Mouse (Mus musculus): ENCODE data around the gene A630095N17Rik.
A peak's percentile ranks its signal among the peaks of the same experiment; 100 is the strongest.

The A630095N17Rik gene

DNA sequence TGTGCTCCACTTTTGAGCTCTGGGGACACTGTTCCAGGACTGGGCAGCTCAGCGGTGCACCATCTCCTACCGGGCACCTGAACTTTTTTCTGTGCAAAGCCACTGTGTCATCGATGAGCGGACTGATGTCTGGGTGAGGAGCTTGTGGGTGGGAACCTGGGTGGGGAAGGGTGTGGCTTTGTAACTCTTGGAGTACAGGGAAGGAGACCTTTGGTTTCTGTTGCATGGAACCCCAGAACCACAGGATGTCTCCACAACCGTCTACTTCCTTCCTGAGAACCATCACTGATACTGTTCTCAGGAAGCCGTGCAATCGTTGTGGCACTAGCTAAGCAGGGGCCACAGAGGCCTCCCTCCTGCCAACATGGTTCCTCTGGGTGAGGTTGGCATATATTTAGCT is 18.8 kb downstream of the A630095N17Rik start:
- no peak for DNase-seq (ENCODE audit: low spot score)

DNA sequence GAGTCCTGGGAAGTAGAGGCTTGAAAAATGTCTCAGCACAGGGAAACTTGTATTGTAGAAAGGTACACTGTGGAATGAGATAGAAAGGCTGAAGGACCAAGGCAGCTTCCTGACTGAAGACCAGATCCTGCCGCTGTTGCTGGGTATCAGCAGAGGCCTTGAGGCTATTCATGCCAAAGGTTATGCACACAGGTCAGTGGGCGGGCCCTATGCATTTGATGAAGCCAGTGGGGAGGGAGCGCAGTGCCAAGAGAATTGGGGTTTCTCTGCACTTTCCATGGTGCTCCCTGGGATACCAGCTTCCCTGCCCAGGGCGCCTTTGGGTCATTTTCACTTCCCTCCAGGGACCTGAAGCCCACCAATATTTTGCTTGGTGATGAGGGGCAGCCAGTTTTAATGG is 19.4 kb downstream of the A630095N17Rik start:
- DNase-seq (ENCODE audit: low spot score): no peak

DNA sequence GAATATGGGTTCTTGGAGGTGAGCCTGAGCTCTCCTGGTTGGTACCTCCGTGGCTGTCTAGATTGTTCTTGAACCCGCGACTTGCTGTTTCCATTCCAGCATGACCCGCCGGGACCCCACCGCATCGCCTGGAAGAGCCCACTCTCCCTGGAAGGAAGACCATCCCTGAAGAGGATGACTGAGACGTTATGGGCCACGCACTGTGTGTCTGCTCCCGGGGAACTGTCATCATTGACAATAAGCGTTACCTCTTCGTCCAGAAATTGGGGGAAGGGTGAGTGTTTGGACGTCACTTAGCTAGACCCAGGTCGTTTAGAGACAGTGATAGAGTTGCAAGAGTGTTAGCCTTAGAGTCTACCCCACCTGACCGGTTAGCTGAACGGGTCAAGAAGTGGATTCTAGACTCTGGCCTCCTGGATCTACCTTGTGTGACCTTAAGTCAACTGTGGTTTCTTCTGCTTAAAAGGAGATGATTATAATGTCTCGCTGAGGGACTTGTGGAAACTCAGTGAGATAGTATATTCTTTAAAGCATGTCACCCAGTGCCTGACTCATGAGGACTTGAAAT is 20.7 kb downstream of the A630095N17Rik start:
- DNase-seq (ENCODE audit: low spot score): no peak

DNA sequence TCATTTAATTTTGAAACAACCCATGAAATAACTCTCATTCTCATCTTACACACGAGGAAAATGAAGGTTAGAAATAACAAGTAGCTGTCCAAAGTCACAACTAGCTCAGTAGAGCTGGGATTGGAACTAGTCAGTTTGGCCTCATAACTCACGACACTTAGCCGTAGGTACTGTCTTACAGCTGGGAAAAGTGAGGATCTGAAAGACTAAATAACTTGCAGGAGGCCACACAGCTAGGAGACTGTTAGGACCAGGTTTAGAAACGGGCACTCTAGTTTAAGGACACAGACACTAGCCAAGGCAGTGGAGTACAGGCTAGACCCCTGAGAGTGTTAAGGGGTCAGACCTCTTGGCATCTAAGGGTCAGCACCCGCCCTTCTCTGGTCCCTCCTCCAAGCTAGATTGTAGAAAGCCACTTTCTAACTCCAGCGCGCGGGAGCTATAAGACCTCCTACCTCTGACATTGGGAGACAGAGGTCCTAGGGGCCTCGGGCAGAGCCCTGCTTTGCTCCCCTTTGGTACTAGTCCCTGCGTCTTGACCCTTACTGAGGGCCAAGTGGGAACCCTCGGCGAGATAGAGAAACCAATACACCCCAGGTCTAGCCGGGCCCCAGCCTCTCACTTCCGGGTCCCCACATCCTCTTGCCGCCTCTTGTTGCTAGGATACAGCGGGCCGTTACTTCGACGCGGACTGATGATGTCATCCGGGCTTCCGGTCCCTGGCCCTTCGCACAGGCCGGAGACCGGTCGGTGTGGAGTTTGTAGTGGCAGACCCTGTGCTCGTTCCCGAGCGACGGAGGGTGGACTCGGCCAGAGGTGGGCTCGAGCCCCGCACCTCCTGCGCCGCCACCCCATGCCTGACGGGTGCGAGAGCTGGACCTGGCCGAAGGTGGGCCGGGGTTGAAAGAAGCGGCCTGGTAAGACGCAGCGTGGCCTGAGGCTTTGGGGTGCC is 21.5 kb downstream of the A630095N17Rik start, which contains the start of the genes Glb1l and Stk16:
Gene Glb1l (minus strand): TSS at position 678 of the 952 bp plus-strand sequence.
Gene Stk16 (plus strand): TSS at position 703 of the 952 bp plus-strand sequence.
- peak; percentile 98 for DNase-seq (ENCODE audit: low spot score)

DNA sequence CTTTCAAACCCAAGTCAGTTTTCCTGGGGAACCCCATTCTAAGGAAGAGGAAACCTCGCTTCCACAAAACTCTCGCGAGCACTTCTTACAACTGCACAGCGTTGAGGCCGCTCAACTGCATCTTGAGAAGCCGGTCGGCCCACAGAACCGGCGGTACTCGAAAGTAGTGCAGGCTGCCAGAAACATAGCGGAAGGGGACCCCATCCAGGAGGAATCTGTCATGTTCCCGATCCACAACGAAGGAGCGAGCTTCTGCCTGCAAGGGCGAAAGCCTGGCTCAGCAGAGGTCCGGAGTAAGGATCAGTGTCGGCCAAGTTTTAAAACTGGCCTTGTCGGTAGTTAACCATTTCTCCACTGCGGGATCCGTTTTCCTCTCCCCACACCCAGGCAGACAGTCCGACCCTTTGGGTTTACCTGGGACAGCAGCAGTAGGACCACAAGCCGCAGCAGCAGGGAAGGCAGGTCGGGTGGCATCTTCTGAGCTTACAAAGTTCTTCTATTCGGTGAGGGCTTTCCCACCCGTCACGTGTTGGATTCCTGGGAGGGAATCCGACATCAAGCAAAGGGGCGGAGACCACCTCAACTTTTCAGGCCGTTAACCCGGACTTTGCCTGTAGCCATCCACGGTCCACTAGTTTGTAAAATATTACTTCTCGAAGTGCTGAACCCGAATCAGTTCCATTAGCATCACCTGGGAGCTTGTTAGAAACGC is 22.8 kb downstream of the A630095N17Rik start:
- DNase-seq (ENCODE audit: low spot score): no peak

DNA sequence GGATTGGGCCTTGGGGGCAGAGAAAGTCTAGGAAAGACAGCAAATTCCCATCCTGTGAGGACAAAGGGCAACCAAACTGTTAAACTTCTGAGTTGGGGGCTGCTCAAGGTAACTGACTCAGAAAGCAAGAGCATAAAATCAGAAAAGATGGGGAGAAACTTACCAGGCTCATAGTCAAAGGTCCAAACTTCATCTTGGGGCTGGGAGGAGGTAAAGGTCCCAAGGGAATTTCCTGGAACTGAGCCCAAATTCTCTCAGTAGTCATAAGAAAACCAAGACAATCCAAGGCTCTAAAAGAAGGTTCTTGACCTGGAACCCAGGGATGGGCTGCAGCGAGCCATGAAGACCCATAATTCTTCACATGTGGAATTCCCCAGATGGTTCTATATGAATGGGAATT is 30.7 kb downstream of the A630095N17Rik start:
- DNase-seq (ENCODE audit: low spot score): no peak

DNA sequence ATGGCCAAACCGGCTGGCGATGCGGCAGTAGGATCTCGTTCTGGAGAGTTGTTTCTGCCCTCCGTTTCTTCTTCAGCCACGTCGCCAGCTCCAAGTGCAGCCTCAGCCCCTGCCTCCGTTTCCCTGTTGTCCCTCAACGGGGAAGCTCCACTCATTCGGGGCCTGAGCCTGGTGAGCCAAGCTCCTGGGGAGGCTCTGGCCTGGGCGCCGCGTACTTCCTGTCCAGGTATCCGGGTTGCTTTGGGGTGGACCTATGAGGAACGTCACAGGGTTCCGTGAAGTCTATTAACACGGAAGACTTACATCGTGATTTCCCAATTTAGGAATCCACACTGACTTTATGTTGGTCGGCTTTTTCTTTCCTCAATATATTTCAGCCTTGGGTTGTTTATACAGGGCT is 39.5 kb downstream of the A630095N17Rik start:
- no peak for DNase-seq (ENCODE audit: low spot score)

DNA sequence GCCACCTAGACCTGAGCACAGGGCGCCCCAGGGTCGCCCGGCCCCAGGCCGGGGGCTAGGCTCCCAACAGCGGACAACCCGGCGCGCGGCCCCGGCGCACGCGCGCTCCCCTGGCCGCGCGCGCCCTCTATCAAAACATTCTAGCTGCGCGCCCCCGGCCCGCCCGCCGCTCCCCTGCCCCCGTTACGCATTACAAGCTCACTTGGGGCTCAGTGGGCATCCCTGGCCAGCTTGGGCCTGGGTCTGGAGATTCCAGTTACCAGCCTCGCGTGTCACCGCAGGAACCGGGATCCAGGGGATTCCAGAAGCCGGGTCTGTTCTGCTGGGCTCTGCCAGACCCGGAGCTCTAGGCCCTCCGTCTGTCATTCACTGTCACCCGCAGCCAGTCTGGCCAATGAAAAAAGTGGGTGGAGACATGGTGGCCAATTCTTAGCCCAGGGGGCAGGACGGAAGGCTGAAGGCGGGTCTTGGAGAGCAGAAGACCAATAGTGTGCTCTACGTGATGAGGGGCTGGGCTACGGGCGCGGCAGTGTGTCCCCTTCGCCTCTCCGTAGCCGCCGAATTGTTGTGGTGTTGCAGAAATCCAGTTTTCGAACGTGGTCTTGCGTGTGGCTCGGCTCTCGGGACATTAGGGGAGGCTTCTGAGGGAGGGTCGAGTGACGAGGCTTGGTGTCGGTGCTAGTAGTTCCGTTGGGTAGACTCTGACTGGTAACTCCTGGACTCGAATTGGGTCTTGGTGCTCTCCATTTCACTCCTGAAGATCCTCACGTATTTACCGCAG is 40.1 kb downstream of the A630095N17Rik start, which contains the start of the genes Ankzf1 and Atg9a:
Gene Ankzf1 (plus strand): TSS at position 530 of the 781 bp plus-strand sequence.
Gene Atg9a (minus strand): TSS at position 575 of the 781 bp plus-strand sequence.
- peak; percentile 97 for DNase-seq (ENCODE audit: low spot score)

DNA sequence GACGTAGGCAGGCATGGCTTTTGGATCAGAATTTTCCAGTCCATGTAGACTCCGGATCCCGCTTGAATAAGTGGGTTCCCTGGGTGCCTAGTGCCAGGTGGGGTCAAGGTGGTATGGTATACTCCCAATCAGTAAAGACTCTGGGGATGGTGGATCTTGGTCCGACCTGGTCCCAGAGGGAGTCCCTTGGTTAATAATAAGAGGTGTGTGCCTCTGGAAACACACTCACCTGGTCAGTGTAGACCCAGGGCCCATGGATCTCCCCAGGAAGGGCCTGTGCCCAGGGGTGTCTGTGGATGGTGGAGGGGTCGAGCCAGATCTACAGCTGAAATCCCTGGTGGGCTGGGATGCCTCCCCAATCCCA is 40.7 kb downstream of the A630095N17Rik start:
- DNase-seq (ENCODE audit: low spot score): no peak

DNA sequence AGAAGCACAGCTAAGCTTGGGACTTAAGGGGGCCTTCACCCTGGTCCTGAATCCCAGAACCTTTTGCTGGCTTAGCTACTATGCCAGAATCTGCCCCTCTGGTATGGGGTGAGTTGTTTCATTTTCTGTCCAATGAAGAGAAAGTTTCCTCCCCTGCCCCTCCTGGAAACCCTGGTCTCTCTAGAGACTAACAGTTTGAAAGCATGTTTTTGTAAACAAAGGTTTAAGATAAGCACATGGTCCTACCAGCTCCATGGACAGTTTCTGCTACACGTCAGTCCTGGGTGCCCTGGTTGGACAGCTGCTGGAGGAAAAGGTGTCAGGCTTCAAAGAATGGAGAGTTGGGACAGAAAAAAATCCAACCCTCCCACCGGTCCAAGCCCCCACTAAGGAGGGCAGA is 41.3 kb downstream of the A630095N17Rik start:
- DNase-seq (ENCODE audit: low spot score): no peak

DNA sequence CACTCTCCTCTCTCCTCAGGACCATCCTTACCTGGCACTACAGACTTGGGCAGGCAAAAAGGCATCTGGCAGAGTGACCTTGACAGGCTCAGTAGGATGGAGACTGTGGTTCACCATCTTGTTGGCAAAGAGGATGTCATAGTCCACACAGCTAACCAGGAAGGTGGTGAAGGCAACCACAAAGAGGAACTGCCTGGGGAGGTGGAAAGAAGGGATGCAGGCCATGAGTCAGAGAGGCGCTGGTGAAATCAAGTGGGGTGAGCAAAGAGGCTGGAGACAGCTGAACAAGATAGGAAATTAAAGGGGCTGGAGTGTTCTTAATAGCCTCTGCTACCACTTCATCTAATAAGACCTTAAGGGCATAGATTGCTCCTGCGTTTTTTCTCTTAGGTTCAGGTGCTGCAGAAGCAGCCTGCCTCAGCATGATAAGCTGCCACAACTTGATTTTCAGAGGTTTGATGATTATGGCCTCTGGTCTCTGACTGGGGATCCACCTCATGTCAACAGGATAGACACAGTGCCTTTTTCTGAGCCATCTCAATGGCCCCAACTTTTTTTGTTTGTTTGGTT is 43.9 kb downstream of the A630095N17Rik start:
- DNase-seq (ENCODE audit: low spot score): no peak

DNA sequence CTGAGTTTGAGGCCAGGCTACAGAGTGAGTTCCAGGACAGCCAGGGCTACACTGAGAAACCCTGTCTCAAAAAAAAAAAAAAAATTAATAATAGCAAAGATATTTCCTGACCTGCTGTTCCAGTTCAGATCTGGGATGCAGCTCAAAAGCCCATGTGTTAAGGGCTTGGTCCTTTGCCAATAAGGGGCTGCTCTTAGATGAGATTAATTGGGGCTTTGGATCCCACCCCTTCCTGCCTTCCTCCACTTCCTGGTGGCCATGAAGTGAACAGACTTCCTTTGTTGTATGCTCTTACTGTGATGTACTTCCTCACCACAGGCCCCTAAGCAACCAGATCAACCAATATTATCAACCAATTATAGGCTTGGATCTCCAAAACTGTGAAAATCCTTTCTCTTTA is 44.8 kb downstream of the A630095N17Rik start:
- no peak for DNase-seq (ENCODE audit: low spot score)

DNA sequence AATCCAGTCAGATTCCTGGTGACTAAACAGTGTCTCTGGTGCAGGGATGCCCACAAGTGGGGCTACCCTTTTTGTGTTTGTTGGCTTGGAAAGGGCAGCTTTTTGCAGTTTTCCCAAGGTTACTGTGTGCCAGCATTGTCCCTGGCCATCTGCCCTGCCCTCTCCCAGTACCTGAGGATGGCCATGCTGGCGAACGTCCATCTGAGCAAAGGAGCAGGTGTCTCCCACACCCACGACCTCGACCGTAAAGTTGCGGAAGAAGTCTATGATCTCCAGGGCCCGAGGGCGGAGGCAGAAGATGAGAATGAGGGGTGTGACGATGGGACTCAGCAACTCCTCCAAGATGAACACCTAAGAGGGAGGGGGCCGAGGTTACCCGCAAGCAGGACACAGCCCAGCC is 46.4 kb downstream of the A630095N17Rik start:
- no peak for DNase-seq (ENCODE audit: low spot score)

DNA sequence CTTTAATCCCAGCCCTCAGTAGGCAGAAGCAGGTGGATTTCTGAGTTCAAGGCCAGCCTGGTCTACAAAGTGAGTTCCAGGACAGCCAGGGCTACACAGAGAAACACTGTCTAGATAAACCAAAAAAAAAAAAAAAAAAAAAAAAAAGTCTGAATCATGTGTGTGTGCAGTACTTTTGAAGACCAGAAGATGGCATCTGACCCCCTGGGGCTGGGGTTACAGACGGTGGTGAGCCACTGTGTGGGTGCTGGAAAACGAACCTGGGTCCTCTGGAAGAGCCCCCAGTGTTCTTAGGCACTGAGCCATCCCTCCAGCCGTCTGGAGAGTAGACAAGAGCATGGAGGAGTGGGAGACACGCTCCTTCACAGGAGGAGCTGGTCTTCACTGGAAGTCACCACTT is 49.7 kb downstream of the A630095N17Rik start:
- DNase-seq (ENCODE audit: low spot score): no peak

DNA sequence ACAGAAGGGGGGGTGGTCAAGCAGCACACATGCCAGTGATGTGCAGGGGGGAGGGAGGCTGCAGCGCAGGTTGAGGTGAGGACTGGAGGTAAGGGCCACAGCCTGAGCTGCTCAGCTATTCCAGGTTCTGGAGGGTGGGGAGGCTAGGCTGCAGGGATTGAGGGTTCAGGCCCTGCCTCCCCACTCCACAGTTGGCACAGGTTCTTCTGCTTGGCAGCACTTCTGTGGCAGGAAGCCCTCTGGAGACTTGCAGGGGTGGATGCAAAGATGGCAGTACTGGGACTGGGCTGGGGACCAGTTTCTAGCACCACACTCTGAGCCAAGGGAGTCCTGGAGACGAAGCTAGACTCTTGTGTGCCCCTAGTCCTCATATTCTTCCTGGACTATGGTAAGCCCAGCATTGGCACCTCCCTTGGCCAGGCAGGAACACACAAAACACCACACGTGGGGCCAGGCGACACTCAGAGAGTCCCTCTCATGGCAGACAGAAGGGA is 50.5 kb downstream of the A630095N17Rik start:
- DNase-seq (ENCODE audit: low spot score): no peak

DNA sequence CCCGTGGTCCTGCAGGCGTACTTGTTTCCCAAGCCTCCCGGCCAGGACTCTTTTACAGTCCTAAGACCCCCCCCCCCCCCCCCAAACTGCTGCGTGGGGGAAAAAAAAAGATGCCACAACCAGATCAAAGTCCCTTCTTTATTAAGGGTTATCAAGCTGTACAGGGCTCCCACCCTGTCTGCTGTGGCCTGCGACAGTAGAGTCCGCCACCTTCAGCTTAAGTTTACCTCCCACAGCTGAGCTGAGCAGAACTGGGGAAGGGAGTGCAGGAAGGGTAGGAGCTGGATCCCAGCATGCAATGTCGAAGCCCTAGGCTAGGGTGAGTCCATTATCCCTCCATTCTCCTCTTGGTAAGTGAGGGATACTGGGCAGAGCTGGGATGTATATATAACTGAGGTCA is 51.2 kb downstream of the A630095N17Rik start:
- no peak for DNase-seq (ENCODE audit: low spot score)

DNA sequence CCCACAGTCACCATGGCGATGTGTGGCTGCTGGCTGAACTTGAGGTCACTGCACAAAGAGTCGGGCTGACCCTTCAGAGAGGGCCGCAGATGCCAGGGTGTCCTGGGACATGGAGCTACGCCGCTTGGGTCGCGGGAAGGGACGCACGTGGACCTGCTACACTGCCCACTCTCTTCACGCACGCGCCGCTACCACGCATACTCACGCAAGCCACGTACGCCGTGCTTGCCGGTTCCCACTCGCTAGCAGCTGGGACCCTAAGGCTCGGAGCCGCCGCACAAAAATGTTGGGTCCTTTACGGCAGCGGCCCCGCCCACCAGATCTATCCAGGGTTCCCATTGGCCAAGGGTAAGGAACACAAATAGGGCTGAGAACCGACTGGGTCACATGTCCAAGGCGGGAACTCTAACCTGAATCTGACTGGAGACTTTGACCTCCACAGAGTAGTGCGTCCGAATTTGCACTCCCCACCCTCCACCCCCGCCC is 51.8 kb downstream of the A630095N17Rik start, which contains the start of gene Abcb6:
Gene Abcb6 (minus strand): TSS at position 288 of the 486 bp plus-strand sequence.
- DNase-seq (ENCODE audit: low spot score): peak; percentile 93

DNA sequence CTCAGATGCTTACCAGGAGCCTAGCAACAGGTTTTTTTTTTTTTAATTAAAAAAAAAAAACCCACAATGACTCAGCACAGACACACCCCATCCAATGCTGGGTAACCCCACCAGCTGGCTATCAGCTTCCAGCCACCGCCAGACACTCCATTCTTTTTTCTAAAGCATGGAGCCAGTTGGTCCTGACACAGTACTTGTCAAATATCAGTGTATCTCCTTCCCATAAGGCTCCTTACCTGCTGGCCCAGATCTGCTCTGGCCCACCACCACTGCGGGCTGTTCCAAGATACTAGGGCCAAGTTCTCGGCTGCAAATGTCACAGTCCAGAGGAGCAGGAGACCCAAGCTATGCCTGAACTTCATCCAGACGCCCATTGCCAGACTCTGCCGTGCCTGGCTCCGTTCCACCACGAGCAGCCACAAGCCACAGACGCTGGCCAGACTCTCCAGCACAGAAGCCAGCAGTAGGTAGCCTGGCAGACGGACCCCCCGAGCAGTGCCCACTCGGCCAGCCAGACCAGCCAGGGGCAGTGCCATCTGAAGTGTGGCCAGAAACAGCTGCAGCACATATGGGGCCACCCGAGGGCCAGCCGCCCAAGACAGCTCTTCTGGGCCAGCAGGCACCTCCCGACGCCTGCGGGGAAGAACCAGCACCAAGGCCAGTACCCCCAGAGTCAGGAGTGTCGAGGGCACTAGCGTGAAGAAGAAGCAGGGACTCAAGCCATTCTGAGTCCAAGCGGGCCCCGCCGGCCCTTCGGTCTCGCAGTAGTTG is 52.4 kb downstream of the A630095N17Rik start:
- DNase-seq (ENCODE audit: low spot score): peak; percentile 48

Data from layer of hippocampus, adult 11-12 months (tissue).